Mouse (Mus musculus) right cerebral cortex, adult 18-20 months (tissue): Measurements from ENCODE around the gene Cfap44.
A peak's percentile ranks its signal among the peaks of the same experiment; 100 is the strongest.

ENCODE experiments used
- DNase-seq: peaks from one replicate; pipeline ENCODE4 v3.0.0; 2022; ENCODE audit warnings: mixed read lengths

Cfap44 gene

GRCm38 (mm10) chr16:44394577-44395243, at the start of gene Cfap44:
TSS of gene Cfap44 (plus strand) at chr16:44394796.
- DNase-seq, result peak; percentile 91

- peak; percentile 95 for DNase-seq
Measured at GRCm38 (mm10) chr16:44347071-44347901, 47.3 kb upstream of the Cfap44 start, which contains the start of gene Spice1. TSS of gene Spice1 (plus strand) at chr16:44347121.

DNA sequence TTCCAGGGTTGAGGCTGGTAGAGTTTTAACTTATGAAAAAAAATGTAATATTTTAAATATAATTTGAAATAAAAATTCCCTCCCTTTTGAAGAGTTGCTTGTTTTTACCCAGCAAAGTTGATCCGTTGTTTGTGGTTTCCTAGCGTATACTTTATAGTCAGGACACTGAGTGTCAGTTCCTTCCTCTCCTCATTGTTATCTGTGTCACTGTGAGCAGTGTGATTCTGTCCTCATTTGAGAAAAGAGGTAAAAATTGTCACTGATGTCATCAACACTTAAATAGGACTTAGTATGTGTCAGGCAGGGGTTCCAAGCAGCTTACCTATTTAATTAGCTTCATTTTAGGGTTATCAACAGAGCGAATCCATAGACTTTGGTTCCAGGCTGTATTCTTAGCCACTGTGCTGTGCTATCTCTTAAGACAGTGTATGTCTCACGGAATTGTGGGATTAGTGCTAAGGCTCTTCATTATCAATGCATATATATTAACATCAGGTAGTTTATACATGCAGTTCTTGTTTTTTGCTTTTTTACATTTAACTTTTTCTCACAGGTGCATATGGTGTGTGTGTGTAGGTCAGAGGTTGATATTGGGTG, 44.7 kb upstream of the Cfap44 start:
- DNase-seq, result no peak

DNA sequence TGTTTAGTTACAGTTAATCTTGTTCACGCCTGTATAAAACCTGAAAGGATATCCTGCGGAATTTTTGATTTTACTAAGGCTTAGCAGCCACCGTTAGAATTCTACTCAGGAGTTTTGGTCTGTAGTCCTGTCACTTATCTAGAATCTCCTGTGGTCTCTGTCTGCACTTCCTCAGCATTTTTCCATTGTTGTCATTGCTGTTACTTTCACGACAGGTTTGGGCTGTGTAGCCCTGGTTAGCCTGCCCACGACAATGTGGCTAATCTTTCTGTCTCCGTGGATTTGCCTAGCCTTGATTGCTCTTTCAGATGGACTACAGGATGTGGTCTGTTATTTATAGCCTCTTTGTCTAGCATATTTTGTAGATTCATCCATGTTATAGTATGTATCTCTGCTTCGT, 38.3 kb upstream of the Cfap44 start:
- DNase-seq, result no peak

- DNase-seq, result no peak
Measured at GRCm38 (mm10) chr16:44357571-44358268, 36.9 kb upstream of the Cfap44 start.

DNA sequence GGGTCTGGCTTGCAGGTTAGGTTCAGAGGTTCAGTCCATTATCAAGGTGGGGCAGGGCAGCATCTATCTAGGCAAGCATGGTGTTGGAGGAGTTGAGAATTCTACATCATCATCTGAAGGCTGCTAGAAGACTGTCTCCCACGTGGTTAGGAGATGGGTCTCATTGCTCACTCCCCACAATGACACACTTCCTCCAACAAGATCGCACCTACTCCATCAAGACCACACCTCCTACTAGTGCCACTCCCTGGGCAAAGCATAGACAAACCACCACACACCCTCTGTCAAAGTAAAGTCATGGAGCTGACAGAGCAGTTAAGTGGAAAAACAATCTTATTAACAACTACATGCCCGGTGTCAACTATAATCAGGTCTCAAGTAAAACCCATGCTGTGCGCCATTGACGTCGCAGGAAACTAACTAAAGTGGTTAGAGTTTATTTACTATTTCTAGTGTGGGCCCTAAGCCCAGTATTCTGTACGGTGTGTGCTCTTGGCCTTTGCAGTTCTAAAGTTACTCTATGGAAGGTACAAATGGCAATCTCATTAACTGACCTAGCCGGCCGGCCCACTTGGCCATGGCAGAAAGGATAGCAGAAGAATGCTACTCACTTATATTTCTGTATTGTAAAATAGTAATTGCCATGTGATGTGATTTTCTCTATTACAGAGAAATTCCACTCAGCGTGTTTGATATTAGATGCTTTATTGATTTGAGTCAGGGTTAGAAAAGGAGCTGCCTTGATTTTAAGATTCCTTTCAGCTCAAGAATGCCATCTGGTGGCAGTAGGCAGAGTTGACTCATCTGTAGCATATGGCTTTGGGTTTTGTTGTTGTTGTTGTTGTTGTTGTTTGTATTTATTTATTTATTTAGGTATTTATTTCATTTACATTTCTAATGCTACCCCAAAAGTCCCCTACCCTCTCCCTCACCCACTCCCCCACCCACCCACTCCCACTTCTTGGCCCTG, 32.4 kb upstream of the Cfap44 start:
- no peak for DNase-seq

DNA sequence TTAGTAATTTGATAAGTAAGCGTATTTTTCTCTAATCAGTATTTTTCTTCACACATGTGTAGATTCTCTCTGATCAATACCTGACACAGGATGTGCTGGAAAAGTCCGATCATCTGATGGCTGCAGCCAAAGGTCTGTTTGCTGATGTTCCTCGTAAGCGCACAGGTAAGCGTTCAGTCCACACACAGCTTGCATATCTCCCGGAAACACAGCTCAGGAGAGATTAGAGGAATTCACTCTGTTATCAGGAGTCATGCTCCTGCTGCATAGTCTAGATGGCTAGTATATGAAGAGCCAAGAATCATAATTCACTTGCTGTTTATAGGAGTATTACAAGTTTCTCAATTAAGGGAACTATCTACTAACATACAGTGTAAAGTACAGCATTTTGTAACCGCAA, 29.1 kb upstream of the Cfap44 start:
- DNase-seq, result no peak

- no peak for DNase-seq
Measured at GRCm38 (mm10) chr16:44375459-44375858, 19.1 kb upstream of the Cfap44 start.

DNA sequence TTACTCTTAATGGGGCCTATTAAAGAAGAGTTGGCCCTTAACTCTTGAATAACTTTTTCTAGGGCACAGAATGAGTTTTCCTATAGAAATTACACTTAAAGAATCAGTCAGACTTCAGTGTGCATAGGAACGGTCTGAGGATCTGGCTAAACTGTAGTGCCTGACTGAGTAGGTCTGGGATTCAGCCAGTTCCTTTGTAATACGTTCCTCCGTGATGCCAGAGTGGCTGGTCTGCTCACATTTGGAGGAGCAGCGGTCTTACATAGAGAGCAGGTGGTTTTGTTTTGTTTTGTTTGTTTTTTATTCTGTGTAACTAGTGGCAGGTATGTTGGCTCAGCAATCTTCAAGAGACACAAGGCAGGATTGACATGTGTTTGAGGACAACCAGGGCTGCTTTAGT, 14.6 kb upstream of the Cfap44 start:
- DNase-seq, result no peak

DNA sequence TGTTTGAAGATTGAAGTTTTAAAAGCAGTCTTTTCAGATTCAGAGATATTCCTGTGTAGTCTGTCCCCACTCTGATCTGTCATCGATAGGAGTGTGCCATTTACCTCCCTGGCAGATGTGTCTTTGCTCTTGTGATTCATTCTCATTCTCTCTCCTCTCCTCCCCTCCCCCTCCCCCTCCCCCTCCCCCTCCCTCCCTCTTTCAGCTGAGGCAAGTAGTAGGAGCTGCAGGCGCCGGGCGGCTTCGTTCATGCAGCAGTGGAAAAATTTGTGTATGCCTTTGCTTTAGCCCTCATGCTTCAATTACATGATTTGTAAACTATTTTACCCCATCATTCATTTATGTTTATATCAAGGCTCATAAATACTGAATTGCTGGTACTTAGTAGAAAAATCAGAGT, 13.0 kb upstream of the Cfap44 start:
- no peak for DNase-seq

- DNase-seq, result no peak
Measured at GRCm38 (mm10) chr16:44383549-44383948, 11.0 kb upstream of the Cfap44 start.

- no peak for DNase-seq
Measured at GRCm38 (mm10) chr16:44384251-44384650, 10.3 kb upstream of the Cfap44 start.

DNA sequence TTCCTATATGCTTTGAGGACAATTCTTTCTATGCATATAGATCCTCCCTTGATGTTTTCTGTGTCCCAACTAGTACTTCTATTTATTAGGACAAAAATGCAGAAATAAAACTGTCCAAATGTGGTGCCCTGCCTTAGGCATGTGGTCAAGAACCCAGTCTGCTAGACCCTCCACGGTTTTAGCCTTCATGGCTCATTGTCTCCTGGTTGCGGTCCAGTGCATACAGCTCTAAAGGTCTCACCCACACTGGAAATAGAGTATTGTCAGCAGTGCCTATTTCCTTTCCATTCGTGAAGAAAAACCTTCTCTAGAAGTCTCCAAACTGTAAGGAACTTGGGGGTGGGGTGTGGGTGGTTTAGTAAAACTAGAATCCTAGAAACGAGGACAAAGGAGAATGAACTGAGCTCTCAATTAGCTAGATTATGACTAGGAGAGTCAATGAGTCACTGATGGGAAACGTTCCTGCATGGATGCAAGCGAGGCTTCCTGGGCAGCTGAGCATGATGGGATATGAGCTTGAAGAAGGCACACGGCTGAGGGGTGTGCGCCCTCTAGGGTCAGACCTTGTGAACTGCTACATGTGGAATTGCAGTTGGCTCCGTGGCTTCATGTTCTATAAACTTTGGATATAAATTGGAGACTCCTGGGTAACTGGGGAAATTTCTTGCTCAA, 2.6 kb upstream of the Cfap44 start:
- peak; percentile 84 for DNase-seq

DNA sequence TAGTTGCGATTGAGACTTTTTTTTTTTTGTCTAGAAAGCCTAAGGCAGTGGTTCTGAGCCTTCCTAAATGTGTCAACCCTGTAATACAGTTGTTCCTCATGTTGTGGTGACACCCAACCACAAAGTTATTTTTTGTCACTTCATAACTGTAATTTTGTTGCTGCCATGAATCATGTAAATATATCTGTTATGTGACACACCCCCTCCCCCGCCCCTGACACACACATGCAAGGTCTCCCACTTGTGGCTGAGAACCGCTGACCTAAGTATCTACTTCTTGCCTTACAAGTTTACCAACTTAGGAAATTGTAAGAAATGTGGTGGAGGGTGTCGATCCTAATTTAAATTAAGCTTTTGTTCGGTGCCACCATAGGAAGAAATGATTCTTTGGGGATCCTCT, 10.3 kb downstream of the Cfap44 start:
- DNase-seq, result no peak

- DNase-seq, result no peak
Measured at GRCm38 (mm10) chr16:44407211-44407610, 12.6 kb downstream of the Cfap44 start.

- DNase-seq, result no peak
Measured at GRCm38 (mm10) chr16:44408290-44408689, 13.7 kb downstream of the Cfap44 start.

DNA sequence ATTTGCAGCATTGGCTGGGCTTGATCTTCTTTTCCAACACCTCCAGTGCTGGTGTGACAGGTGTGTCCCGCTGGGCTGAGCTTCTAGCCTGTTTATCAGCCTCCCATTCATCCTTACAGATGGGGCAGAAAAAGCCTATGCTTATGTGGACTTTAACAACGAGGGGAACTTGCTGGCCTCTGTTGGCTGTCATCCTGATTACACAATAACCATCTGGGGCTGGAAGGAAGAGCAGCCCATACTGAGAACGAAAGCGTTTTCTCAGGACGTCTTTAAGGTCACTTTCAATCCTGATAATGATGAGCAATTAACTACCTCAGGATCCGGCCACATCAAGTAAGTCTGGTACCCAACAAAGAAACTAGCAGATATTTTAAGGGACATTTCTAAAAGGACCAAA, 15.6 kb downstream of the Cfap44 start:
- DNase-seq, result no peak

GRCm38 (mm10) chr16:44417596-44417995, 23.0 kb downstream of the Cfap44 start:
- DNase-seq, result no peak

GRCm38 (mm10) chr16:44421735-44422134, 27.1 kb downstream of the Cfap44 start:
- DNase-seq, result no peak

DNA sequence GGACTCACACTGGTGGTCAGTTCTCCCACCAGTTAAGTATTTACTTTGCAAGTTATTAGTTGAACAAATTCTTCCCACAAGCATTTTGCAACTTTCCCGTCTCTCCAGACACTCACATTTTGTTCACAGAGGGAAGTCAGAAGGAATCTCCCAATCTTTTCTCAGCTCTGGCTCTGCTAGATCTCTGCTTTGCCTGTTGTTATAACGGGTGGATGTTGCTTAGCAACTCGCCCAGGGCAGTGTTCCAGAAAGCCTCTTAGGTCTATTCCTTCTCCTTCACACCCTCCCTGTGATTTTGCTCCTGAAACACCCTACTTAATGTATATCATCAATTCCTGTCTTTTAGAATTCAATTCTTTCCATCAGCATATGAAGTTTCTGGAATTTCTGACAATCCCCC, 28.9 kb downstream of the Cfap44 start:
- peak; percentile 77 for DNase-seq

GRCm38 (mm10) chr16:44428456-44428855, 33.9 kb downstream of the Cfap44 start:
- no peak for DNase-seq
